Mouse (Mus musculus) heart, adult 2 months (tissue): ENCODE results near the gene Ttc37.

Experiments
- CTCF ChIP-seq: fragments of 200-600 bp; IDR thresholded peaks from 2 replicates; pipeline ENCODE4 v1.8.1; 2022; ENCODE audit warnings: antibody characterized with exemption, mild to moderate bottlenecking, moderate library complexity
- EP300 ChIP-seq: fragments of 200-500 bp; IDR thresholded peaks from 2 replicates; pipeline ENCODE4 v1.6.1; 2011; ENCODE audit warnings: low read depth, low read length, control low read depth; ENCODE audit not compliant: insufficient read depth
- POLR2A ChIP-seq: fragments of 200-500 bp; IDR thresholded peaks from 2 replicates; pipeline ENCODE4 v1.6.1; 2011; ENCODE audit warnings: mild to moderate bottlenecking, low read depth, low read length, control low read depth; ENCODE audit not compliant: insufficient read depth

GRCm38 (mm10) chr13:76101989-76102388 lies 3.5 kb downstream of the Ttc37 start:
- TF ChIP-seq CTCF = no peak
- no peak for TF ChIP-seq EP300
- no peak for TF ChIP-seq POLR2A
